Mouse (Mus musculus) lung, postnatal 10 days (tissue): ENCODE measurements at regions not wholly inside any gene's neighbourhood (a gene's known extent, or its start where the extent isn't known, plus 50 kb on each side); places are given as distances from the start of the nearest gene placed in this dataset.
A peak's percentile ranks its signal among the peaks of the same experiment; 100 is the strongest.

Experiments
- DNase-seq: peaks from one replicate; pipeline ENCODE4 v3.0.0; 2021

- no peak for DNase-seq
Observed at GRCm38 (mm10) chr9:47054595-47054994, 56.1 kb downstream of the Gm4791 start.

GRCm38 (mm10) chr9:47055558-47055957 lies 57.0 kb downstream of the Gm4791 start:
- no peak for DNase-seq

GRCm38 (mm10) chr9:47059339-47060005 lies 60.9 kb downstream of the Gm4791 start:
- DNase-seq, result no peak

- no peak for DNase-seq
Observed at GRCm38 (mm10) chr9:47060757-47061156, 62.2 kb downstream of the Gm4791 start.

- DNase-seq, result peak; percentile 39
Observed at GRCm38 (mm10) chr9:47062516-47062915, 64.0 kb downstream of the Gm4791 start.

- DNase-seq, result no peak
Observed at GRCm38 (mm10) chr9:47063751-47064150, 65.2 kb downstream of the Gm4791 start.

GRCm38 (mm10) chr9:47064463-47065032 lies 66.0 kb downstream of the Gm4791 start:
- DNase-seq, result peak; percentile 13

GRCm38 (mm10) chr9:47069436-47069835 lies 70.9 kb downstream of the Gm4791 start:
- DNase-seq, result no peak

GRCm38 (mm10) chr9:47070958-47071357 lies 72.4 kb downstream of the Gm4791 start:
- DNase-seq, result peak; percentile 13

GRCm38 (mm10) chr9:47076946-47077345 lies 78.4 kb downstream of the Gm4791 start:
- peak; percentile 13 for DNase-seq

- no peak for DNase-seq
Observed at GRCm38 (mm10) chr9:47077416-47077815, 78.9 kb downstream of the Gm4791 start.

- no peak for DNase-seq
Observed at GRCm38 (mm10) chr9:47077945-47078344, 79.4 kb downstream of the Gm4791 start.

GRCm38 (mm10) chr9:47081407-47081806 lies 82.9 kb downstream of the Gm4791 start:
- DNase-seq, result no peak

- DNase-seq, result peak; percentile 63
Observed at GRCm38 (mm10) chr9:47091796-47092195, 93.3 kb downstream of the Gm4791 start.

GRCm38 (mm10) chr9:47095656-47096055 lies 97.1 kb downstream of the Gm4791 start:
- no peak for DNase-seq

- no peak for DNase-seq
Observed at GRCm38 (mm10) chr9:47103316-47103715, 104.8 kb downstream of the Gm4791 start.

GRCm38 (mm10) chr9:47103966-47104365 lies 105.4 kb downstream of the Gm4791 start:
- peak; percentile 26 for DNase-seq

- DNase-seq, result peak; percentile 4
Observed at GRCm38 (mm10) chr9:47108096-47108495, 109.6 kb downstream of the Gm4791 start.

GRCm38 (mm10) chr9:47119253-47119652 lies 120.7 kb downstream of the Gm4791 start:
- no peak for DNase-seq

- peak; percentile 56 for DNase-seq
Observed at GRCm38 (mm10) chr9:47123113-47123512, 124.6 kb downstream of the Gm4791 start.

GRCm38 (mm10) chr9:47125517-47125916 lies 127.0 kb downstream of the Gm4791 start:
- no peak for DNase-seq

GRCm38 (mm10) chr9:47126236-47126635 lies 127.7 kb downstream of the Gm4791 start:
- DNase-seq, result peak; percentile 36

- no peak for DNase-seq
Observed at GRCm38 (mm10) chr9:47127756-47128424, 129.3 kb downstream of the Gm4791 start.

- DNase-seq, result no peak
Observed at GRCm38 (mm10) chr9:47129101-47129500, 130.6 kb downstream of the Gm4791 start.
